Mouse (Mus musculus): ENCODE data around the gene Tent5b.

DNA sequence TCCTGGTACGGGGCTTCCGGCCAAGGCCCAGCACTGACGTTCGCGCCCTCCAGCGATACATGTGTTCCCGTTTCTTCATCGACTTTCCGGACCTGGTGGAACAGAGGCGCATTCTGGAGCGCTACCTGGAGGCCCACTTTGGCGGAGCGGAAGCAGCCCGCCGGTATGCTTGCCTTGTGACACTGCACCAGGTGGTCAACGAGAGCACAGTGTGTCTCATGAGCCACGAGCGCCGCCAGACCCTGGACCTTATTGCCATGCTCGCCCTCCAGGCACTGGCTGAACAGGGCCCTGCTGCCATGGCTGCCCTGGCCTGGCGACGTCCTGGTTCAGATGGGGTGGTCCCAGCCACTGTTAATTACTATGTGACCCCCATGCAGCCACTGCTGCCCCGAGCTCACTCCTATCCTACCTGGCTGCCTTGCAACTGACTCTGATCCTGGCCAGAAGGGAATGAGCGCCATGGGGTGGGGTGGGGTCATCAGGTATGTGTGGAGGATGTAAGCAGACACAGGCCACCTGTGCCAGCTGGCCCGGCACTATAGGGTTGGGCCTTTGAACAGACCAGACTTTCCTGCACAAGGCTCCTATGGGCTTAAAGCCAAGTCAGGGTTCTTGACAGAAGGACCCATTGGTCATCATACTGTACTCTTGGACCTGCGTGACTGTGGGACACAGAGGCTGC, 6.9 kb downstream of the Tent5b start:
- TF ChIP-seq POLR2A (IDR thresholded peaks at IDR 0.05; ENCODE audit: low read depth, low read length), result no peak
- no peak for TF ChIP-seq CTCF (IDR thresholded peaks at IDR 0.05; ENCODE audit: extremely low read depth, insufficient read depth, insufficient read length, insufficient replicate concordance)

All from spleen, adult 2 months (tissue).